Mouse (Mus musculus): ENCODE results near the gene Mtfp1.
"Not testable (repeated sequence)": the region's sequence is repeated elsewhere in the genome, so short reads cannot be mapped to it uniquely, and the experiment has no call there.

Mtfp1 gene

GRCm38 (mm10) chr11:4113970-4114369 is 18.7 kb upstream of the Mtfp1 start:
- DNase-seq = no peak

GRCm38 (mm10) chr11:4113496-4113895 is 18.3 kb upstream of the Mtfp1 start:
- DNase-seq = no peak

GRCm38 (mm10) chr11:4112861-4113260 is 17.6 kb upstream of the Mtfp1 start:
- no peak for DNase-seq

GRCm38 (mm10) chr11:4112033-4112432 is 16.8 kb upstream of the Mtfp1 start:
- DNase-seq = no peak

- no peak for DNase-seq
Measured at GRCm38 (mm10) chr11:4108691-4109090, 13.4 kb upstream of the Mtfp1 start.

- DNase-seq = not testable (repeated sequence)
Measured at GRCm38 (mm10) chr11:4107901-4108300, 12.7 kb upstream of the Mtfp1 start.

GRCm38 (mm10) chr11:4105444-4105843 is 10.2 kb upstream of the Mtfp1 start:
- no peak for DNase-seq

- DNase-seq = no peak
Measured at GRCm38 (mm10) chr11:4104989-4105388, 9.7 kb upstream of the Mtfp1 start.

GRCm38 (mm10) chr11:4103522-4103921 is 8.3 kb upstream of the Mtfp1 start:
- no peak for DNase-seq

- DNase-seq = no peak
Measured at GRCm38 (mm10) chr11:4101851-4102250, 6.6 kb upstream of the Mtfp1 start.

GRCm38 (mm10) chr11:4099447-4099846 is 4.2 kb upstream of the Mtfp1 start:
- no peak for DNase-seq

- DNase-seq = no peak
Measured at GRCm38 (mm10) chr11:4098816-4099215, 3.6 kb upstream of the Mtfp1 start.

- no peak for DNase-seq
Measured at GRCm38 (mm10) chr11:4098120-4098519, 2.9 kb upstream of the Mtfp1 start.

GRCm38 (mm10) chr11:4097091-4097621 is 1.9 kb upstream of the Mtfp1 start:
- DNase-seq = peak; percentile 26

- peak; percentile 99 for DNase-seq
Measured at GRCm38 (mm10) chr11:4096054-4096984, 1.1 kb upstream of the Mtfp1 start.

GRCm38 (mm10) chr11:4094378-4095170 is 671 bp downstream of the Mtfp1 start:
- peak; percentile 76 for DNase-seq

GRCm38 (mm10) chr11:4093459-4094377 is 1.5 kb downstream of the Mtfp1 start:
- no peak for DNase-seq

- no peak for DNase-seq
Measured at GRCm38 (mm10) chr11:4087267-4087666, 8.0 kb downstream of the Mtfp1 start.

GRCm38 (mm10) chr11:4086246-4086645 is 9.0 kb downstream of the Mtfp1 start:
- no peak for DNase-seq

- DNase-seq = peak; percentile 51
Measured at GRCm38 (mm10) chr11:4083316-4084078, 11.7 kb downstream of the Mtfp1 start.

- peak; percentile 50 for DNase-seq
Measured at GRCm38 (mm10) chr11:4080219-4080618, 15.0 kb downstream of the Mtfp1 start.

Data from kidney, adult 11 months (tissue).